Mouse (Mus musculus) liver, embryonic 15.5 days (tissue): Measurements from ENCODE around the gene Pxt1. TPM values are rescaled to one million over a fixed set of nuclear protein-coding genes. Genes with fewer than 3 reads are reported as not detected.
A peak's percentile ranks its signal among the peaks of the same experiment; 100 is the strongest.

Experiments
- ATAC-seq: fragments of 200-750 bp; cut with Nextera tagmentation; 2 replicates; pipeline ENCODE4 v1.8.0; 2017; ENCODE audit warnings: moderate number of reproducible peaks, mild to moderate bottlenecking, moderate library complexity; ENCODE audit not compliant: insufficient read depth
- H3K27ac ChIP-seq: fragments of 300-500 bp; sonication (generic); replicated peaks from 2 replicates; pipeline ENCODE4 v1.5.1; 2015; ENCODE audit warnings: mild to moderate bottlenecking, inconsistent platforms
- H3K27me3 ChIP-seq: fragments of 300-500 bp; sonication (generic); 2 replicates; pipeline ENCODE4 v1.6.1; 2015; ENCODE audit warnings: mild to moderate bottlenecking, inconsistent platforms
- H3K36me3 ChIP-seq: fragments of 300-500 bp; sonication (generic); replicated peaks from 2 replicates; pipeline ENCODE4 v1.6.1; 2015; ENCODE audit warnings: moderate library complexity, mild to moderate bottlenecking, inconsistent platforms
- H3K4me1 ChIP-seq: fragments of 300-500 bp; sonication (generic); replicated peaks from 2 replicates; pipeline ENCODE4 v1.6.1; 2015; ENCODE audit warnings: inconsistent platforms
- H3K4me2 ChIP-seq: fragments of 300-500 bp; sonication (generic); 2 replicates; pipeline ENCODE4 v1.6.1; 2015; ENCODE audit warnings: moderate library complexity, mild to moderate bottlenecking, inconsistent platforms
- H3K4me3 ChIP-seq: fragments of 300-500 bp; sonication (generic); replicated peaks from 2 replicates; pipeline ENCODE4 v1.5.1; 2015; ENCODE audit warnings: mild to moderate bottlenecking, inconsistent platforms
- H3K9ac ChIP-seq: fragments of 300-500 bp; sonication (generic); 2 replicates; pipeline ENCODE4 v1.6.1; 2015; ENCODE audit warnings: moderate library complexity, mild to moderate bottlenecking, inconsistent platforms
- H3K9me3 ChIP-seq: fragments of 300-500 bp; sonication (generic); replicated peaks from 2 replicates; pipeline ENCODE4 v1.6.1; 2016; ENCODE audit warnings: inconsistent platforms
- WGBS: fragments of 180-500 bp; shearing (Covaris S2); methylation state at CpG from one replicate; pipeline ENCODE4 v1.1.7; 2015; ENCODE audit warnings: mixed read lengths; ENCODE audit not compliant: insufficient replicate concordance; 5-methylcytosine and 5-hydroxymethylcytosine counted together
- polyA plus RNA-seq: library from polyadenylated mRNA; unstranded; fragments of >200 nt; fragmentation: Nextera tagmentation; extraction: Ambion mirVana; gene quantifications from 2 replicates; pipeline ENCODE4 v1.2.1, GENCODE M21; 2015

The Pxt1 gene
- polyA plus RNA-seq, 1 experiment from 2014 or later, result 0.25 TPM

DNA sequence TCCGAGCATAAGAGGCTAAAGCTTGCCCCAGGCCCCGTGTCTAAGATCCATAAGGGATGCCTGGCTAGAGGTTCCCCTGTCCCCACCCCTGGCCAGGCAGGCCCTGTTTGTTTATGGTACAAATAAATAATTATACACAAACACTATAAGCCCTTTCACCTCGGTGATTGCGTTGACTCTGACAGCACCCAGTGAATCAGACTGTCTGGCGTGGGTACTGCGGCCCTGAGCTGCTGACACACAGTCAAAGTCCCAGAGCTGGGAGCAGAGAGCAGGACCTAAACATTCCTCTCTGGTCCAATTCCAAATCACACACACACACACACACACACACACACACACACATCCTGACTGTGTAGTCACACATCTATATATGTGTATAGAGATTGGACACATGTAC lies 29.7 kb downstream of the Pxt1 start:
- Histone ChIP-seq H3K9me3 (no peaks in the 10 kb centered on the region), H3K4me3 (no peak overlapping the region), H3K27ac (no peak overlapping the region), H3K27me3 (peaks cover 23% of the 10 kb centered on the region), H3K4me1 (peaks cover 6% of the 10 kb centered on the region), H3K4me2 (no peak overlapping the region), H3K9ac (no peak overlapping the region), H3K36me3 (no peaks in the 10 kb centered on the region)
- WGBS, result 68% methylated on average over 6 of the region's 6 CpGs
- no peak for ATAC-seq

DNA sequence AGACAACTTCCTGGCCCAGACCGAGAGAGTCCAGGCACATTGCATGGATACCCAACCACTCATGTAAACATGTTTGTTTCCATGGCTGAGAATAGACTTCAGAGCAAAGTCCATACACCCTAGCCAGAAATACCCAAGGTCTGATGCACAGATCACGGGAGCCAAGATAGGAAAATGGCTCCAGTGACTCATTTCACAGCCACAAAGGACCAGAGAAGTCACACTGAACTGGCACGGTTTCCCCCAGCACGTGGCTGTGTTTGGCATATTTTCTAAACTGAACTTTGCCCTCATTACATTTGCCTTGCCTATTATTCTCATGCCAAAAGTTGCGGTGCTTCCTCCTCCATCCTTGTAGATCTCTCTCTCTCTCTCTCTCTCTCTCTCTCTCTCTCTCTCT lies 30.4 kb downstream of the Pxt1 start:
- WGBS, result 52% methylated on average over 5 of the region's 5 CpGs
- no peak for ATAC-seq

DNA sequence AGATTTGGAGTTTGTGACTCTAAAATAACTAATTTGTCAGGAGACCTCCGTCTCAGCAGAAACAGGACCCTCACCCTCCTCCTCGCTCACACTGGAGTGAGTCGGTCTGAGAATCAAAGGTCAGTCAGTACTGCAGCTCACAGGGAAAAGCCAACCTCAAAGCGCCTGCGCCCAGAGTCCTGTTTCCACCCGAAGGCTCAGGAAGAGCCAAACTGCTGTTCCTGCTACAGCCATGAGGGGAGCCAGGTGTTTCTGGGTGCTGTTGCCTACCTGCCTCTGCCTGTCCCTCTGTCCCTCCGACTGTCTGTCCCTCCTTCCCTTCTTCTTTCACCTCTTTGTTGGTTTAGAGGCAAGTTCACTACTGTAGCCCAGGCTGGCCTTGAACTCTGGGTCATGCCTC lies 33.5 kb downstream of the Pxt1 start:
- no peaks in the 10 kb centered on the region for H3K36me3 ChIP-seq
- peaks cover 9% of the 10 kb centered on the region for H3K4me1 ChIP-seq
- H3K9me3 ChIP-seq, result no peaks in the 10 kb centered on the region
- H3K4me3 ChIP-seq, result no peak overlapping the region
- peaks cover 32% of the 10 kb centered on the region for H3K27me3 ChIP-seq
- H3K4me2 ChIP-seq, result peak overlapping the region; percentile 54
- H3K9ac ChIP-seq, result no peak overlapping the region
- ATAC-seq, result no peak
- H3K27ac ChIP-seq, result no peak overlapping the region
- WGBS, result 48% methylated on average over 7 of the region's 7 CpGs

More for the DNA sequence above, 30.4 kb downstream of the Pxt1 start:
- no peak overlapping the region for H3K4me3 ChIP-seq
- H3K27me3 ChIP-seq, result peaks cover 30% of the 10 kb centered on the region
- no peak overlapping the region for H3K4me2 ChIP-seq
- no peak overlapping the region for H3K27ac ChIP-seq
- no peaks in the 10 kb centered on the region for H3K36me3 ChIP-seq
- no peak overlapping the region for H3K9ac ChIP-seq
- H3K9me3 ChIP-seq, result no peaks in the 10 kb centered on the region
- peaks cover 6% of the 10 kb centered on the region for H3K4me1 ChIP-seq

DNA sequence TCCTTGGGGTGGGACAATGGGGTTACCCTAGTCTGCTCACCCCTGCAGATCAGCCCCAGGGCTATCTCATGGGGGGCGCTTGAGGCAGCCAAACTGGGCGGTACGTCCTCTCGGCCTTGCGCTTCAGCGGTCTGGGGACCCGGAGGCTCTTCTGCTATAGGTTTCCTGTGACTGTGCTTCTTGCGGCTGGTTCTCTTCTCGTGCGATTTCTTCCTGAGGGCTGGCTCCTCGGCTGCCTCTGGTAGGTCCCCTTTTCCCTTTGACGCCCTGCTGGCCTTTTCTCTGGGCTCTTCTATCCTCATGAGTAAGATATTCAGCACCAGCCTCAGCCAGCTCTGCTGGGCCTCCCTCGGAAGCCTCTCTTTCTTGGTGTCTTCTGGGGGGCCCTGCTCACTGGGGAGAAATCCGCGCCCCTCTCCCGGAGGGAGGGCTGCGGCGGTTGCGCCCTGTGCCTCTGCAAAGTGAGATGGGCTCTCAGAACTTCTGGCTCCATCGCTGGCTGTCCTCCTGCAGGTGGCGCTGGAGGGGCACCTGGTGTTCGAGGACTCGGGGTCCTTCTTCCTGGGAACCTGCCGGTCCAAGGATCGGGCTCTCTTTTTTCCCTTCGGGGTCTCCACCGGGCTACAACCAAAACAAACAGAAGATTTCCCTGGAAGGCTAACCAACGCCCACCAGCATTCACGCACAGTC lies 34.2 kb downstream of the Pxt1 start:
- 4% methylated on average over 29 of the region's 29 CpGs for WGBS
- H3K4me2 ChIP-seq, result peak overlapping the region; percentile 54
- H3K36me3 ChIP-seq, result no peaks in the 10 kb centered on the region
- peak overlapping the region; percentile 17; the same call in 1 of the 2 replicates for H3K4me3 ChIP-seq
- ATAC-seq, result no peak
- no peak overlapping the region for H3K9ac ChIP-seq
- no peaks in the 10 kb centered on the region for H3K9me3 ChIP-seq
- peaks cover 32% of the 10 kb centered on the region for H3K27me3 ChIP-seq
- H3K27ac ChIP-seq, result no peak overlapping the region
- H3K4me1 ChIP-seq, result peaks cover 9% of the 10 kb centered on the region

DNA sequence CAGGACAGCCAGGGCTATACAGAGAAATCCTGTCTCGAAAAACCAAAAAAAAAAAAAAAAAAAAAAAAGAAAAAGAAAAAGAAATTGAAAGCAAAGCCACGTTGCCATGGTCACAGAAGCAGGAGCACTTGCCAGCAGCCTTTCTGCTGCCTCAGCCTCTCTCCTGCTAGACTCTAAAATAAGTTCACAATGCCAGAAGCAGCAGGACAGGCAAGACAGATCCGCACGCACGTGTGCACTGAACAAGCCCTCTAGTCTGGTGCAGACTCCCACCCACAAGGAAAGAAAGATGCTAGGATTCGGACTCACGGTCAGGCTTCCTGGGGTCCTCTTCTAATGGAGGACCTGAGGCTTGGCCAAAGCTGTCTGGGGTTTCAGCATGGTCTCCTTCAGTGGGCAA lies 35.7 kb downstream of the Pxt1 start:
- H3K27me3 ChIP-seq, result peaks cover 32% of the 10 kb centered on the region
- WGBS, result 75% methylated on average over 7 of the region's 7 CpGs
- no peak for ATAC-seq

DNA sequence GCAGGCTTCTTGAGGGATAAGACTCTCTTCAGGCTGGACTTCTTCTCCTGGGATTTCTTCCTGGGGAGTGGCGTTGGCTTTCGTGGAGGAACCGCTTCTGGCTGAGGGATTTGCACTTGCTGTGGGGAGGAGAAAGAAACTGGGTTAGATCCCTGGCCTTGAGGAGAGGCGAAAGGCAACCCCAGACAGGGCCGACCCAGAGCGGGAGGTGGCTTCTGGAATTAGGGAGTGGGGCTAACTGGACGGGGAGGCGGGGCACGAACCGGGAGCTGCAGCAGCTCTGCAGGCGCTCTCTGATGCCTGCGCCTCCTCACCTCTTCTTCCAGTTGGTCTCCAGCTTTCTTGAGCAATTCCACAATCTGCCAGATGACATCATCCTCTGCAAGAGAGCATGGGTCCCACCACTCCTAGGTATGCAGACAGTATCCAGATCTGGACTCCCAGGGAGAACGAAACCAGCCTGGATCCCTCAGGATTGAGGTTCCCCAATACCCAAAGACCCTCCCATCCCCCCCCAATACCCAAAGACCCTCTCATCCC lies 38.2 kb downstream of the Pxt1 start:
- ATAC-seq, result no peak
- 72% methylated on average over 13 of the region's 13 CpGs for WGBS
- H3K4me1 ChIP-seq, result peaks cover 9% of the 10 kb centered on the region
- H3K27ac ChIP-seq, result no peak overlapping the region
- no peaks in the 10 kb centered on the region for H3K9me3 ChIP-seq
- no peaks in the 10 kb centered on the region for H3K36me3 ChIP-seq
- H3K4me2 ChIP-seq, result no peak overlapping the region
- no peak overlapping the region for H3K9ac ChIP-seq
- no peak overlapping the region for H3K4me3 ChIP-seq
- peaks cover 25% of the 10 kb centered on the region for H3K27me3 ChIP-seq

More for the DNA sequence above, 35.7 kb downstream of the Pxt1 start:
- Histone ChIP-seq H3K4me3 (no peak overlapping the region), H3K9ac (no peak overlapping the region), H3K36me3 (no peaks in the 10 kb centered on the region), H3K9me3 (no peaks in the 10 kb centered on the region), H3K4me2 (no peak overlapping the region), H3K4me1 (peaks cover 9% of the 10 kb centered on the region), H3K27ac (no peak overlapping the region)

DNA sequence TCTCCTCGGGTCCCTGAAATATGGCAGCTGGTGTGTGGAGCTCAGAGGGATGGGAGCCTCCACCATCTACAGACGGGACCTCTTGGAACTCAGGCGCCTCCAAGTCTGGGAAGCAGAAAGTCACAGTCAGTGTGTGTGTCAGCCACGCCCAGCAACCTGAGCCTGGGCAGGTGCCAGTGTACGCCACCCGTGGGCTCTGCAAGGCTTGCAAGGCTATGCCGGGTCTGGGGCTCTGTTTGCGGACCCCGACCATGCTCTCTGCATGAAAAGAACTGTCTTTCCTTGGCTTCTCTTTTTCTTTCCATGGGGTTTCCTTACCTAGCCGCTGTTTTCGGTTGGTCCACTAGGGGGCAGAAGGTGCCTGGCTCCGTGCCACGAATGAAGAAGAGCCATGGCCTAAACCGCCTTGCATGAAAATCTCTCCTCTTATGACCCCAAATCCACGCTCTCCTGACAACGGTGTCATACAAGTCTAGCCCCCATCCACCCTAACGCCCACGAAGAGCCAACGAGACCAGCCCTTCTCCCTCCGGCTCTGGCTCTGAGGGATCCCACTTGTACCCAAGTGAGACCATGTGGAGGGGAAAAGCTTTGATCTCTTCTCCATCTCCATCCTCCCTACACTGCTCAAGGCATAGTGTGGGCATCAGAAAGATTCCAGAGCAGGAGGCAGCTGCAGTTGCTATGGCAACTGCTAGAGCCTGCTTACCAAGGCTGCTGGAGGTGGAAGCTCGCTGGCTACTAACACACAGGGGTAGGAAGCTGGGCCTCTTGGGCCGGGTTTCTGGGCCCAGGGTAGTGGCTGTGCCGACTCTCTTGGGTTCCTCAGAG lies 38.9 kb downstream of the Pxt1 start:
- WGBS, result 28% methylated on average over 23 of the region's 23 CpGs
- no peak overlapping the region for H3K9ac ChIP-seq
- no peak for ATAC-seq
- no peaks in the 10 kb centered on the region for H3K36me3 ChIP-seq
- H3K9me3 ChIP-seq, result no peaks in the 10 kb centered on the region
- peaks cover 9% of the 10 kb centered on the region for H3K4me1 ChIP-seq
- H3K4me3 ChIP-seq, result no peak overlapping the region
- H3K4me2 ChIP-seq, result no peak overlapping the region
- no peak overlapping the region for H3K27ac ChIP-seq
- peaks cover 18% of the 10 kb centered on the region for H3K27me3 ChIP-seq

DNA sequence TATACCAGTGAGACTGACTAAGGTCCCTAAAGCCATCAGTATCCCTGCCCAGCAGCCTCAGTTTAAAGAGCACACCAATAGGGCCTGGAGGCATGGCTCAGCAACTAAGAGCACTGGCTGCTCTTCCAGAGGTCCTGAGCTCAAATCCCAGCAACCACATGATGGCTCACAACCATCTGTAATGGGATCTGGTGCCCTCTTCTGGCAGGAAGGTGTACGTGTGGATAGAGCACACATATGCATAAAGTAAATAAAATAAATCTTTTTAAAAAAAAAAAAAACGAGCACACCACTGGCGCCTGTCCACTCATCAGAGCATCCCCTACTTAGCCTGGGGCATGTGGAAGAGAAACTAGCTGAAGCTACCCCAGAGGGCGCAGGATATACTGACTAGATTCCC lies 42.1 kb downstream of the Pxt1 start:
- 63% methylated on average over 4 of the region's 4 CpGs for whole genome bisulfite sequencing
- no peaks in the 10 kb centered on the region for H3K27me3 ChIP-seq
- ATAC-seq, result no peak
- H3K36me3 ChIP-seq, result no peaks in the 10 kb centered on the region
- H3K9ac ChIP-seq, result no peak overlapping the region
- no peak overlapping the region for H3K27ac ChIP-seq
- H3K4me2 ChIP-seq, result no peak overlapping the region
- H3K4me3 ChIP-seq, result no peak overlapping the region
- H3K4me1 ChIP-seq, result peaks cover 12% of the 10 kb centered on the region; the same call in 1 of the 2 replicates
- no peaks in the 10 kb centered on the region for H3K9me3 ChIP-seq

DNA sequence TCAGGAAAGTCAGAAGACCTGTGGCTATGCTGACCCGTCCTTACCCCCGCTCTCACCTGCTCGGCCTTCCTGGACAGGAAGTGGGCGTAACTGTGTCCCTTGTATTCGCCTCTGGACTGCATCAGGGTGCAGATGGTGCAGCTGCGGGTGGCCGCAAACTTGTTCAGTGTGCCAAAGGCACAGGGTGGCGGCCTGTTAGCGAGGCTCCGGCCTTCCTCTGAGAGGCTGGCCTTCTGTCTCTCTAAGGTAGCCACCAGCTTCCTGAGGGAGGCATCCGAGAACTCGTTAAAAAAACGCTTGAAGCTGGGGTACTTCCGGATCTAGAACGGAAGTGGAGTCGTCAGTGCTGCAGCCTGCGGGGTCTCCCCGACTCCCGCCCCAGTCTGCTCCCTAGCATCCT lies 44.2 kb downstream of the Pxt1 start:
- Histone ChIP-seq H3K4me3 (no peak overlapping the region), H3K9me3 (no peaks in the 10 kb centered on the region), H3K36me3 (no peaks in the 10 kb centered on the region), H3K4me1 (peaks cover 8% of the 10 kb centered on the region; the same call in 1 of the 2 replicates), H3K4me2 (no peak overlapping the region), H3K27me3 (no peaks in the 10 kb centered on the region), H3K9ac (no peak overlapping the region), H3K27ac (no peak overlapping the region)
- WGBS, result 58% methylated on average over 19 of the region's 19 CpGs
- ATAC-seq, result no peak

DNA sequence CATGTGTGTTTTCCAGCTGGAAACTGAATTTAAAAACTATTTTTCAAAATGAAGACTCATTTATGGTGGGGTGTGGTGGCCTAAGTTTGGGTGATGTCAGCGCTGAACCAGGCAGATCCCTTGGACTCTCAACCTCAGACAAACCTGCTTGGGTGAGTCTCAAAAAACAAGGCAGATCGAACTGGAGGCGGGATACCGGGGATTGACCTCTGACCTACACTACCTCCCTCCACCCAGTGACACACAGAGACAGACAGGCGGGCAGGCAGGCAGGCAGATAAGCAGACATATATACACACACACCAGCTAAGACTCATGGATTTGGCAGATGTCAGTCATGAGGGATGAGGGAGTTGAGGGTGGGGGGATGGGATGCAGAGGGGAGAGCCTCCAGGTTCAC lies 45.4 kb downstream of the Pxt1 start:
- Histone ChIP-seq H3K4me1 (peaks cover 8% of the 10 kb centered on the region; the same call in 1 of the 2 replicates), H3K4me2 (no peak overlapping the region), H3K36me3 (no peaks in the 10 kb centered on the region), H3K9me3 (no peaks in the 10 kb centered on the region), H3K27me3 (no peaks in the 10 kb centered on the region), H3K27ac (no peak overlapping the region), H3K9ac (no peak overlapping the region), H3K4me3 (no peak overlapping the region)
- ATAC-seq, result no peak
- 59% methylated on average over 5 of the region's 5 CpGs for WGBS

DNA sequence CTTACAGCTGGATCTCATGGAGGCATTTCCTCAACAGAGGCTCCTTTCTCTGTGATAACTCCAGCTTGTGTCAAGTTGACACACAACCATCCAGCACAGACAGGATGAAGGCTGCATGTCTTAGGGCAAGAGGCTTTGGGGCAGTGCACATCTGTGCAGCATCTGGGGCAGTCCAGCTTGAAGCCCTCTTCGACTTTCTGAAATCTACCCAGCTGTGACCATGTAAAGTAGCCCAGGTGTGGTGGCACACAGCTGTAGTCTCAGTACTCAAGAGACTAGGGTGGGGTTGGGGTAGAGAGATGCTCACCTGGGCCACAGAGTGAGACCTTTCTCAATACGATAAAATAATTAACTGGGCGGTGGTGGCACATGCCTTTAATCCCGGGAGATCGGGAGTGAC lies 45.8 kb downstream of the Pxt1 start:
- no peak for ATAC-seq
- Histone ChIP-seq H3K4me1 (peaks cover 8% of the 10 kb centered on the region; the same call in 1 of the 2 replicates), H3K9me3 (no peaks in the 10 kb centered on the region), H3K4me3 (no peak overlapping the region), H3K36me3 (no peaks in the 10 kb centered on the region), H3K27me3 (no peaks in the 10 kb centered on the region), H3K4me2 (no peak overlapping the region), H3K27ac (no peak overlapping the region), H3K9ac (no peak overlapping the region)
- 68% methylated on average over 5 of the region's 5 CpGs for WGBS
